Mouse (Mus musculus) heart, adult 2 months (tissue): ENCODE measurements around the gene Nrl. TPM values are rescaled to one million over a fixed set of nuclear protein-coding genes. Genes with fewer than 3 reads are reported as not detected.

Experiments
- DNase-seq, 2 experiments: peaks; one replicate each; pipeline ENCODE4 v3.0.0; 2021
- H3K27ac ChIP-seq: fragments of 200-600 bp; 2 replicates; pipeline ENCODE4 v1.8.1; 2022
- H3K27me3 ChIP-seq: fragments of 200-500 bp; 2 replicates; pipeline ENCODE4 v1.6.1; 2012; ENCODE audit warnings: mild to moderate bottlenecking, low read length, inconsistent platforms, mixed read lengths; ENCODE audit not compliant: control insufficient read depth, insufficient read depth
- H3K36me3 ChIP-seq: fragments of 200-500 bp; 2 replicates; pipeline ENCODE4 v1.6.1; 2012; ENCODE audit warnings: low read length, inconsistent platforms; ENCODE audit not compliant: control insufficient read depth, insufficient read depth
- H3K4me1 ChIP-seq: fragments of 200-500 bp; 2 replicates; pipeline ENCODE4 v1.6.1; 2011; ENCODE audit warnings: low read length; ENCODE audit not compliant: control insufficient read depth, insufficient read depth
- H3K4me3 ChIP-seq: fragments of 200-600 bp; 2 replicates; pipeline ENCODE4 v1.8.1; 2022
- H3K79me2 ChIP-seq: fragments of 200-500 bp; replicated peaks from 2 replicates; pipeline ENCODE4 v1.6.1; 2012; ENCODE audit warnings: mild to moderate bottlenecking, inconsistent platforms, low read length, moderate library complexity, mixed read lengths; ENCODE audit not compliant: control insufficient read depth, insufficient read depth
- H3K9ac ChIP-seq: fragments of 200-500 bp; 2 replicates; pipeline ENCODE4 v1.6.1; 2012; ENCODE audit warnings: low read depth, mild to moderate bottlenecking, control low read depth, inconsistent platforms, low read length, mixed read lengths
- CTCF ChIP-seq: fragments of 200-600 bp; IDR thresholded peaks from 2 replicates; pipeline ENCODE4 v1.8.1; 2022; ENCODE audit warnings: antibody characterized with exemption, mild to moderate bottlenecking, moderate library complexity
- EP300 ChIP-seq: fragments of 200-500 bp; IDR thresholded peaks from 2 replicates; pipeline ENCODE4 v1.6.1; 2011; ENCODE audit warnings: low read depth, low read length, control low read depth; ENCODE audit not compliant: insufficient read depth
- POLR2A ChIP-seq: fragments of 200-500 bp; IDR thresholded peaks from 2 replicates; pipeline ENCODE4 v1.6.1; 2011; ENCODE audit warnings: mild to moderate bottlenecking, low read depth, low read length, control low read depth; ENCODE audit not compliant: insufficient read depth
- WGBS: fragments of 180-500 bp; shearing (Covaris S2); methylation state at CpG from one replicate; pipeline ENCODE4 v1.1.7; 2018; 5-methylcytosine and 5-hydroxymethylcytosine counted together
- intact Hi-C: fragments of 180-260 bp; cut with DNase I; formaldehyde crosslinking; loops from one replicate; pipeline ENCODE4 v1.15.1; 2025
- polyA plus RNA-seq: library from polyadenylated mRNA; depleted of rRNA; stranded (reverse); fragments of >200 nt; gene quantifications from 2 replicates; pipeline ENCODE4 v1.2.3, GENCODE M21; 2012
- total RNA-seq, 2 experiments: library from RNA; stranded (reverse); gene quantifications; 2 replicates each; pipeline ENCODE4 v1.2.3; 2021

Gene Nrl
- total and polyA plus RNA-seq, 3 experiments = not detected

GRCm38 (mm10) chr14:55557003-55557402, 32.2 kb upstream of the Nrl start:
- Histone ChIP-seq H3K9ac (no peak overlapping the region), H3K36me3 (no peaks in the 10 kb centered on the region), H3K27me3 (no peaks in the 10 kb centered on the region), H3K4me1 (peaks cover 3% of the 10 kb centered on the region), H3K27ac (peak overlapping the region; percentile 68), H3K79me2 (no peaks in the 10 kb centered on the region), H3K4me3 (no peak overlapping the region)
- DNase-seq = peak; percentile 79 to 82
- 17% methylated on average over 5 of the region's 5 CpGs for WGBS
- TF ChIP-seq POLR2A = no peak
- TF ChIP-seq EP300 = peak; percentile 66; the same call in 1 of the 2 replicates
- TF ChIP-seq CTCF = no peak; the same call in none of the 2 replicates
- intact Hi-C loops = loop anchor here (1.0 kb wide), 1 partner anchor 60 kb away; no protein-coding TSS in a partner anchor

DNA sequence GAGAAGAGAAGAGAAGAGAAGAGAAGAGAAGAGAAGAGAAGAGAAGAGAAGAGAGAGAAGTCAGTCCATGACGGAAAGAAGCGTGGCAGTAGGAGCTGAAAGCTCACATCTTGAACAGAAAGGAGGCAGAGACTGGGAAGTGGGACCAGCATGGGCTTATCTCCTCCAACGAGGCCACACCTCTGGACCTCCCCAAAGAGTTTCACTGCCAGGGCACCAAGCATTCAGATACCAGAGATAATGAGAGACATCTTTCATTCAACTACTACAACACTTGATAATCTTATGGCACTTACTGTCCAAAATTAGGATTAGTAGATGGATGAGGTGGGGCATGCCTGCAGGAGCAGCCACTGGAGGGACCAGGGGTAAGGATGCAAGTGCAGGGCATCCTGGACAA, 31.0 kb upstream of the Nrl start:
- intact Hi-C loops = no loop called here
- 70% methylated on average over 3 of the region's 3 CpGs for WGBS

DNA sequence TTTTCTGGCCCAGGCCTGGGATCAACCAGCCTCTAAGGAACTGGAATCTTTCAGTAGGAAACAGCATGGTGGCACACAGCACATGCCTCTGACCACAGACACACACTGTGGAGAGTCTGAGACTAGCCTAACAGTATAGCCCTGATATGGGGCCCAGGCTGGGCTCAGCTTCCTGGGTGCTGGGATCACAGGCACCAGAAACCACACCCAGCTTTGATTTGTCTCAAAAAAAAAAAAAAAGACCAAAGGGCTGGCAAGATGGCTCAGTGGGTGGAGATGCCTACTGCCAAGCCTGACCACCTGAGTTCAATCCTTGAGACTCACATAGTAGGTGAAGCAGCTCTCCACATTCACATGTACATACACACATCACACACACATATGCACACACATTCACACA, 29.9 kb upstream of the Nrl start:
- H3K36me3 ChIP-seq = no peaks in the 10 kb centered on the region
- no peak overlapping the region for H3K27ac ChIP-seq
- TF ChIP-seq EP300 (no peak), CTCF (no peak), POLR2A (no peak)
- H3K4me1 ChIP-seq = no peaks in the 10 kb centered on the region; the same call in 1 of the 2 replicates
- no peaks in the 10 kb centered on the region for H3K79me2 ChIP-seq
- intact Hi-C loops = no loop called here
- no peak overlapping the region for H3K4me3 ChIP-seq
- no peak for DNase-seq
- no peak overlapping the region for H3K9ac ChIP-seq
- H3K27me3 ChIP-seq = no peaks in the 10 kb centered on the region

More for the DNA sequence above, 31.0 kb upstream of the Nrl start:
- DNase-seq = no peak
- TF ChIP-seq CTCF = no peak
- TF ChIP-seq EP300 = no peak
- no peak for TF ChIP-seq POLR2A
- Histone ChIP-seq H3K9ac (no peak overlapping the region), H3K27me3 (no peaks in the 10 kb centered on the region), H3K27ac (no peak overlapping the region), H3K36me3 (no peaks in the 10 kb centered on the region), H3K4me3 (no peak overlapping the region), H3K4me1 (no peaks in the 10 kb centered on the region; the same call in 1 of the 2 replicates), H3K79me2 (no peaks in the 10 kb centered on the region)

- Histone ChIP-seq H3K27ac (no peak overlapping the region), H3K27me3 (no peaks in the 10 kb centered on the region), H3K4me1 (no peaks in the 10 kb centered on the region; the same call in none of the 2 replicates), H3K79me2 (no peaks in the 10 kb centered on the region), H3K9ac (no peak overlapping the region), H3K36me3 (peaks cover 3% of the 10 kb centered on the region; the same call in 1 of the 2 replicates), H3K4me3 (no peak overlapping the region)
- intact Hi-C loops = no loop called here
- no peak for DNase-seq
- no peak for TF ChIP-seq POLR2A
- no peak for TF ChIP-seq EP300
- no peak for TF ChIP-seq CTCF
- 91% methylated on average over 8 of the region's 8 CpGs for WGBS
These were observed 27.0 kb upstream of the Nrl start for GRCm38 (mm10) chr14:55551794-55552193.

- Histone ChIP-seq H3K4me1 (no peaks in the 10 kb centered on the region; the same call in 1 of the 2 replicates), H3K36me3 (peaks cover 3% of the 10 kb centered on the region; the same call in 1 of the 2 replicates), H3K27me3 (no peaks in the 10 kb centered on the region), H3K79me2 (no peaks in the 10 kb centered on the region), H3K4me3 (no peak overlapping the region), H3K9ac (no peak overlapping the region), H3K27ac (no peak overlapping the region)
- WGBS = 78% methylated on average over 5 of the region's 5 CpGs
- no peak for DNase-seq
- TF ChIP-seq CTCF (no peak), POLR2A (no peak), EP300 (no peak)
- intact Hi-C loops = no loop called here
These were observed 26.6 kb upstream of the Nrl start for GRCm38 (mm10) chr14:55551347-55551746.

DNA sequence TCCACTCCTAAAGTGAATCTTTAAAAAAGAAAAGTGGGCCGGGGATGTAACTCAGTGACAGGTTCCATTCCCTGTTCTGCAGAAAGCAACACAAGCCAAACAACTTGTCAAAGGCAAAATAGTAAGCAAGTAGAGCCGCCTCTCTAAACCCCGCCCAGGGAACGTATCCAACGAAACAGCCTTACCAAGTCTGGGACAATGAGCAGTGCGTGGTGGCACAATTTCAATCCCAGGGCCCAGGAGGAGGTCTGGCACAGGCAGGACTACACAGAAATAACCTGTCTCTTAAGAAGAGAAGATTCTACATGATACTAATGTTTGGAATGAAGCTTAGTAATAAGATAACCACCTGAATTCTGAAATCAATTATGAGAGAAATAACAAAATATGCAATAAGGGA, 25.4 kb upstream of the Nrl start:
- intact Hi-C loops = no loop called here
- Histone ChIP-seq H3K27me3 (no peaks in the 10 kb centered on the region), H3K9ac (no peak overlapping the region), H3K36me3 (peaks cover 3% of the 10 kb centered on the region; the same call in 1 of the 2 replicates), H3K27ac (no peak overlapping the region), H3K4me1 (no peaks in the 10 kb centered on the region; the same call in 1 of the 2 replicates), H3K79me2 (no peaks in the 10 kb centered on the region), H3K4me3 (no peak overlapping the region)
- TF ChIP-seq EP300 (no peak), CTCF (no peak), POLR2A (no peak)
- 74% methylated on average over 6 of the region's 6 CpGs for WGBS
- no peak for DNase-seq
